Mouse (Mus musculus) heart, embryonic 15.5 days (tissue): ENCODE results near the gene Trim15. TPM values are rescaled to one million over a fixed set of nuclear protein-coding genes. Genes with fewer than 3 reads are reported as not detected.

Source experiments
- ATAC-seq: fragments of 200-750 bp; cut with Nextera tagmentation; replicated peaks from 2 replicates; pipeline ENCODE4 v1.8.0; 2017; ENCODE audit warnings: low read depth, moderate TSS enrichment; ENCODE audit not compliant: insufficient number of reproducible peaks, insufficient read depth, low FRiP score
- H3K27ac ChIP-seq: fragments of 300-500 bp; sonication (generic); 2 replicates; pipeline ENCODE4 v1.5.1; 2015; ENCODE audit warnings: mild to moderate bottlenecking, inconsistent platforms
- H3K27me3 ChIP-seq: fragments of 300-500 bp; sonication (generic); 2 replicates; pipeline ENCODE4 v1.6.1; 2015; ENCODE audit warnings: inconsistent platforms
- H3K36me3 ChIP-seq: fragments of 300-500 bp; sonication (generic); 2 replicates; pipeline ENCODE4 v1.6.1; 2015; ENCODE audit warnings: mild to moderate bottlenecking, inconsistent platforms
- H3K4me1 ChIP-seq: fragments of 300-500 bp; sonication (generic); replicated peaks from 2 replicates; pipeline ENCODE4 v1.6.1; 2015; ENCODE audit warnings: inconsistent platforms
- H3K4me2 ChIP-seq: fragments of 300-500 bp; sonication (generic); 2 replicates; pipeline ENCODE4 v1.6.1; 2015; ENCODE audit warnings: inconsistent platforms, mild to moderate bottlenecking, moderate library complexity
- H3K4me3 ChIP-seq: fragments of 300-500 bp; sonication (generic); 2 replicates; pipeline ENCODE4 v1.5.1; 2015; ENCODE audit warnings: mild to moderate bottlenecking, inconsistent platforms
- H3K9ac ChIP-seq: fragments of 300-500 bp; sonication (generic); 2 replicates; pipeline ENCODE4 v1.6.1; 2015; ENCODE audit warnings: mild to moderate bottlenecking, inconsistent platforms
- H3K9me3 ChIP-seq: fragments of 300-500 bp; sonication (generic); replicated peaks from 2 replicates; pipeline ENCODE4 v1.6.1; 2016; ENCODE audit warnings: inconsistent platforms
- WGBS: fragments of 180-500 bp; shearing (Covaris S2); methylation state at CpG from one replicate; pipeline ENCODE4 v1.1.7; 2015; ENCODE audit warnings: mixed read lengths; 5-methylcytosine and 5-hydroxymethylcytosine counted together
- polyA plus RNA-seq: library from polyadenylated mRNA; unstranded; fragments of >200 nt; fragmentation: Nextera tagmentation; extraction: Ambion mirVana; gene quantifications from 2 replicates; pipeline ENCODE4 v1.2.1, GENCODE M21; 2015

The Trim15 gene
- polyA plus RNA-seq, 1 experiment from 2014 or later: 0.06 TPM

DNA sequence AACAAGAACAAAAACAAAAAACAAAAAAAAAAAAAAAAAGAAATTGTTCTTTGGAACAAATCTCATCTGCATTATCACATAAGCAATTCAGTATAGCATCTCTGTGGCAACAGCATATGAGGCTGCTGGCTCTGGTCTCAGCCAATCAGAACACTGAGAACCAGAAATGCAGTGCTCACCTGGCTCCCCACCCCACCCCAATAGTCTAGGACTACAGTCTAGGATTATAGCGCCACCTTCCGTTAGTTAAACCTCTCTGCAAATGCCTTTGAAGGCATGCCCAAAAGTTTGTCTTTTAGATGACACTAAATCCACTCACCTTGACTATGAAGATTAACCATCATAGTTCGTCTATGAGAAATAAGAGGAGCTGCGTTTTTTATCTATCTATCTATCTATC is 41.5 kb downstream of the Trim15 start:
- Histone ChIP-seq H3K27ac (no peak overlapping the region), H3K4me2 (no peak overlapping the region), H3K9me3 (no peaks in the 10 kb centered on the region), H3K36me3 (no peaks in the 10 kb centered on the region), H3K27me3 (peaks cover 6% of the 10 kb centered on the region), H3K4me1 (no peaks in the 10 kb centered on the region), H3K9ac (no peak overlapping the region), H3K4me3 (no peak overlapping the region)
- WGBS: 20% methylated on average over 4 of the region's 4 CpGs
- no peak for ATAC-seq

DNA sequence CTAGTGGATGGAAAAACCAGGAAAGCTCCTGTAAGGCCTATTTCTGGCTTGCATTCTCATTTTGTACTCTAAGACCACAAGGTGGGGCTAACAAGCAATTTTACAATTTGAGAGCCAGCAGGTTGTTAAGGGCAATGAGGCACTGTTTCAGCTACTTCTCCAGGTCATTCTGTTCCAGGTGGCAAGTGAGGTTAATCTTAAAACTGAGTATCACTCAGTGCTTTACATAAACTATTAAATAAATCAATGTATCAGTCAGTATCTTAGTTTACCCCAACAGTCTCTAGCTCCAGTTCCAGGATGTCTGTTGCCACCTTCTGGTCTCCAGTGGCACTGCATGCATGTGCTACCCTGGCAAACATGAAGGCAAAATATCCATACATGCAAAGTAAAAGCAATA is 43.0 kb downstream of the Trim15 start:
- Histone ChIP-seq H3K9ac (no peak overlapping the region), H3K4me2 (no peak overlapping the region), H3K36me3 (no peaks in the 10 kb centered on the region), H3K27ac (no peak overlapping the region), H3K4me1 (no peaks in the 10 kb centered on the region), H3K9me3 (no peaks in the 10 kb centered on the region), H3K4me3 (no peak overlapping the region), H3K27me3 (peaks cover 6% of the 10 kb centered on the region; the same call in 1 of the 2 replicates)
- ATAC-seq: no peak

DNA sequence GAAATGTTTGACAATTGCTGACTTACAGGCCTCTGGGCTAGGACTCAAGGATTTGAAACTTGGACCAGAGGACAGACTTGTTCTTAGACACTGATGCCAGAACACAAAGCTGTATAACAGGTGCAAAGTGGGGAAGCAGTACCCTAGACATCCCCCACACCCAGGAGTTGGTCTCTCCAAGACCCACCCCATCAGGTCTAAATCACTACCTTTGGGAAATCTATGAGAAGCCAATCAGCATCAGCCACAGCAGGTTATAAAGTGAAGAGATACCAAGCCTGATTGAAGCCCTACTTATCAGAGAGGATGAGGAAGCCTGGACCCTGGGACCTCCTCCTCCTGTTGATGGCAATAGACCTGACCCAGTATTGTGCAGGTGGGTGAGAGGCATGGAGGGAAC is 55.1 kb downstream of the Trim15 start, which contains the start of gene H2-M10.6:
Gene H2-M10.6 (plus strand): TSS at position 301 of the 400 bp plus-strand sequence.
- H3K9ac ChIP-seq: no peak within 1 kb of the TSS
- H3K36me3 ChIP-seq: no peaks in the 10 kb centered on the region
- no peaks in the 10 kb centered on the region for H3K27me3 ChIP-seq
- H3K4me2 ChIP-seq: no peak within 1 kb of the TSS
- no peak for ATAC-seq
- H3K4me3 ChIP-seq: no peak within 1 kb of the TSS
- no peaks in the 10 kb centered on the region for H3K4me1 ChIP-seq
- H3K27ac ChIP-seq: no peak within 1 kb of the TSS
- H3K9me3 ChIP-seq: no peaks in the 10 kb centered on the region

Other genes with a start within 250 kb of the Trim15 start
- gene H2-M9, start 224.5 kb downstream of the Trim15 start, polyA plus RNA-seq: not detected in 2 replicates
- not detected in 2 replicates for gene H2-M1, start 195.0 kb downstream of the Trim15 start, polyA plus RNA-seq
- not detected in 2 replicates for gene H2-M10.5, start 94.3 kb downstream of the Trim15 start, polyA plus RNA-seq
- not detected in 2 replicates for gene H2-M10.6, start 55.0 kb downstream of the Trim15 start, polyA plus RNA-seq
- gene Trim26, start 30.1 kb downstream of the Trim15 start, polyA plus RNA-seq: 17.7 and 25.0 TPM in 2 replicates
- gene Trim10, start 2.4 kb upstream of the Trim15 start, polyA plus RNA-seq: 9.5 and 14.1 TPM in 2 replicates
- not detected in 2 replicates for gene Trim40, start 22.9 kb upstream of the Trim15 start, polyA plus RNA-seq
- gene Trim31, start 30.9 kb upstream of the Trim15 start, polyA plus RNA-seq: not detected in 2 replicates
- gene Rnf39, start 75.7 kb upstream of the Trim15 start, polyA plus RNA-seq: 0.33 and 0.48 TPM in 2 replicates
- 73.1 and 81.3 TPM in 2 replicates for gene Ppp1r11, start 84.5 kb upstream of the Trim15 start, polyA plus RNA-seq
- gene Znrd1, start 91.3 kb upstream of the Trim15 start, polyA plus RNA-seq: 41.2 and 47.4 TPM in 2 replicates
- 6.2 and 7.4 TPM in 2 replicates for gene Znrd1as, start 91.4 kb upstream of the Trim15 start, polyA plus RNA-seq
- not detected in 2 replicates for gene 2410137M14Rik, start 114.0 kb upstream of the Trim15 start, polyA plus RNA-seq
- 0.34 and 0.49 TPM in 2 replicates for gene H2-M5, start 122.3 kb upstream of the Trim15 start, polyA plus RNA-seq
- 32.4 and 40.4 TPM in 2 replicates for gene Zfp57, start 134.0 kb upstream of the Trim15 start, polyA plus RNA-seq
- gene Mog, start 156.2 kb upstream of the Trim15 start, polyA plus RNA-seq: 0.13 TPM in 1 of 2 replicates, not detected in the other
- gene Gabbr1, start 178.8 kb upstream of the Trim15 start, polyA plus RNA-seq: 4.6 and 5.6 TPM in 2 replicates
- not detected in 2 replicates for gene Olfr90, start 221.3 kb upstream of the Trim15 start, polyA plus RNA-seq
- not detected in 2 replicates for gene Olfr91, start 231.1 kb upstream of the Trim15 start, polyA plus RNA-seq